In genomic region chrX:135885411-135886233, GRCm38 (mm10) we compare ENCODE assay signal across 8 mouse cellular contexts. TPM values are rescaled to one million over a fixed set of nuclear protein-coding genes. Genes with fewer than 3 reads are reported as not detected.
DNase-seq lines count a peak whose midpoint lies in the region; ATAC-seq lines count a peak whose summit lies in the region.

No protein-coding gene starts in this region.

- H3K9me3 ChIP-seq in hindbrain, embryonic 10.5 days: no peaks in the 10 kb centered on the region
- H3K9me3 ChIP-seq in lung, embryonic 15.5 days: no peaks in the 10 kb centered on the region

- peak overlapping the region; percentile 73 for H3K9ac ChIP-seq in lung, embryonic 15.5 days

- H3K27me3 ChIP-seq in hindbrain, embryonic 10.5 days (ENCODE audit: insufficient read depth, poor library complexity, severe bottlenecking): 0 out of 2 replicates have a peak, but pooled peaks cover 4% of the 10 kb centered on the region
- H3K27me3 ChIP-seq in lung, embryonic 15.5 days: no peaks in the 10 kb centered on the region

- peak overlapping the region; percentile 90 for H3K27ac ChIP-seq in hindbrain, embryonic 10.5 days
- H3K27ac ChIP-seq in lung, embryonic 15.5 days: peak overlapping the region; percentile 85

- DNase-seq in MN1 (ENCODE audit: low spot score): peak; percentile 84
- peak; percentile 82 for DNase-seq in cerebellum, adult 9-10 months
- peak; percentile 84 to 87 for DNase-seq in frontal cortex, postnatal 10 days (ENCODE audit: low spot score in 2 of 2)
- DNase-seq in hindbrain, embryonic 10.5 days (ENCODE audit: low spot score): peak; percentile 80
- DNase-seq in layer of hippocampus, adult 9-11 months: peak; percentile 86
- peak; percentile 50 for DNase-seq in ovary, postnatal 10 days (ENCODE audit: low spot score)
- DNase-seq in thymus, postnatal 10 days (ENCODE audit: low spot score in 2 of 2): peak; percentile 75 to 88

- peak; percentile 98 for ATAC-seq in lung, embryonic 15.5 days (ENCODE audit: borderline replicate concordance, extremely low read depth, low FRiP score, low TSS enrichment)

- no peaks in the 10 kb centered on the region for H3K4me1 ChIP-seq in hindbrain, embryonic 10.5 days (replicated peaks)
- H3K4me1 ChIP-seq in lung, embryonic 15.5 days: no peaks in the 10 kb centered on the region

- 19% methylated on average over 41 of the region's 41 CpGs for WGBS in hindbrain, embryonic 10.5 days
- WGBS in lung, embryonic 15.5 days: 18% methylated on average over 41 of the region's 41 CpGs

- H3K4me2 ChIP-seq in lung, embryonic 15.5 days: peak overlapping the region; percentile 56

- H3K36me3 ChIP-seq in hindbrain, embryonic 10.5 days: peaks cover 27% of the 10 kb centered on the region
- peaks cover 13% of the 10 kb centered on the region for H3K36me3 ChIP-seq in lung, embryonic 15.5 days

- H3K4me3 ChIP-seq in hindbrain, embryonic 10.5 days: peak overlapping the region; percentile 68
- peak overlapping the region; percentile 66 for H3K4me3 ChIP-seq in lung, embryonic 15.5 days

RNA-seq across cellular contexts. Expression of gene Gprasp2, which starts 46.8 kb away (rescaled TPM):
- 23.9 and 31.5 TPM in 2 replicates for polyA plus RNA-seq in hindbrain, embryonic 10.5 days (2016; fragmentation: Nextera tagmentation; extraction: Ambion mirVana)
- 21.8 and 26.1 TPM in 2 replicates for polyA plus RNA-seq in lung, embryonic 15.5 days (2015; fragmentation: Nextera tagmentation; extraction: Ambion mirVana)

Comparison
In these comparisons a context has a peak if more than half of its experiments do, and no peak if none do; other contexts are left out.
1. Peak in every context shown above with its lines: DNase-seq, ATAC-seq, H3K4me3 ChIP-seq and H3K27ac ChIP-seq.